Mouse (Mus musculus): ENCODE data around the gene Fance.

GRCm38 (mm10) chr17:28368449-28368848 is 55.1 kb downstream of the Fance start:
- no peak for TF ChIP-seq GATA1 (IDR thresholded peaks at IDR 0.05; ENCODE audit: borderline replicate concordance, low read length)
- TF ChIP-seq FLI1 (IDR thresholded peaks at IDR 0.05; ENCODE audit: low read length) = no peak

Measured in megakaryocyte, embryonic 14.5 days (primary cell).